In genomic region chr17:47150636-47151035, GRCm38 (mm10) we compare ENCODE assay signal across 13 mouse cellular contexts.
DNase-seq lines count a peak whose midpoint lies in the region; ATAC-seq and TF ChIP-seq lines count a peak whose summit lies in the region.
"Had no signal": no experiment of that assay in that cellular context is flagged by ENCODE, and none has a peak within 500 bp of the region (broad histone marks: within the 10 kb centered on the region; RNA-seq: fewer than 3 reads in every experiment).

No protein-coding gene starts in this region.

- no peak overlapping the region for H3K4me3 ChIP-seq in heart, embryonic 14.5 days (ENCODE audit: control insufficient read depth in 1 of 2, insufficient read depth in 1 of 2, low read depth in 1 of 2, low read length in 2 of 2)
- H3K4me3 ChIP-seq in liver, embryonic 12.5 days: no peak overlapping the region
- no peak overlapping the region for H3K4me3 ChIP-seq in liver, postnatal 0 days (ENCODE audit: low read depth, low read length)
- no peak overlapping the region for H3K4me3 ChIP-seq in forebrain, embryonic 16.5 days (replicated peaks; ENCODE audit: low read length)
- no peak overlapping the region for H3K4me3 ChIP-seq in midbrain, embryonic 16.5 days (ENCODE audit: low read depth, low read length)

- no peak for TF ChIP-seq EP300 in liver, postnatal 0 days (IDR thresholded peaks at IDR 0.05; ENCODE audit: low read depth)

- H3K27me3 ChIP-seq in heart, embryonic 14.5 days (ENCODE audit: control insufficient read depth, insufficient read depth, low read length): no peaks in the 10 kb centered on the region
- no peaks in the 10 kb centered on the region for H3K27me3 ChIP-seq in liver, embryonic 12.5 days (replicated peaks)
- H3K27me3 ChIP-seq in liver, postnatal 0 days (ENCODE audit: insufficient read depth, low read length): no peaks in the 10 kb centered on the region
- H3K27me3 ChIP-seq in forebrain, embryonic 16.5 days (replicated peaks; ENCODE audit: control insufficient read depth, insufficient read depth, low read length): no peaks in the 10 kb centered on the region
- H3K27me3 ChIP-seq in midbrain, embryonic 16.5 days (ENCODE audit: control insufficient read depth, insufficient read depth, low read depth, low read length): no peaks in the 10 kb centered on the region
- H3K27me3 ChIP-seq: limb, embryonic 13.5 days had no signal

- WGBS in heart, embryonic 14.5 days: 72% methylated on average over 6 of the region's 6 CpGs
- 55% methylated on average over 6 of the region's 6 CpGs for WGBS in liver, embryonic 12.5 days (ENCODE audit: insufficient replicate concordance)
- 73% methylated on average over 6 of the region's 6 CpGs for WGBS in liver, postnatal 0 days (ENCODE audit: insufficient replicate concordance)
- 90% methylated on average over 6 of the region's 6 CpGs for WGBS in forebrain, embryonic 16.5 days
- 85% methylated on average over 6 of the region's 6 CpGs for WGBS in midbrain, embryonic 16.5 days

- peak overlapping the region; percentile 69 for H3K4me2 ChIP-seq in heart, embryonic 14.5 days (ENCODE audit: low read length)
- peak overlapping the region; percentile 38; the same call in 1 of the 2 replicates for H3K4me2 ChIP-seq in liver, embryonic 12.5 days
- no peak overlapping the region for H3K4me2 ChIP-seq in liver, postnatal 0 days (ENCODE audit: low read depth, low read length)
- H3K4me2 ChIP-seq in forebrain, embryonic 16.5 days (ENCODE audit: low read length): no peak overlapping the region; the same call in 1 of the 2 replicates
- peak overlapping the region; percentile 43 for H3K4me2 ChIP-seq in midbrain, embryonic 16.5 days (ENCODE audit: low read length)

- H3K27ac ChIP-seq in heart, embryonic 14.5 days (replicated peaks in 1 of 2; ENCODE audit: control insufficient read depth in 1 of 2, insufficient read depth in 1 of 2, low read depth in 2 of 2, low read length in 2 of 2): peak overlapping the region in 1 of 2 experiments; percentile 67; a peak in 2 of 4 replicates
- no peak overlapping the region for H3K27ac ChIP-seq in liver, embryonic 12.5 days
- H3K27ac ChIP-seq in liver, postnatal 0 days (ENCODE audit: low read depth): no peak overlapping the region
- H3K27ac ChIP-seq in forebrain, embryonic 16.5 days (ENCODE audit: low read length): peak overlapping the region; percentile 84
- peak overlapping the region; percentile 84 for H3K27ac ChIP-seq in midbrain, embryonic 16.5 days (ENCODE audit: low read length)
- H3K27ac ChIP-seq: gastrocnemius, adult 2 months had no signal

- no peak for DNase-seq in heart, postnatal 14 days
- no peak for DNase-seq in liver, postnatal 0 days
- no peak for DNase-seq in T-cell, adult 2 months (ENCODE audit: low spot score)
- no peak for DNase-seq in ovary, postnatal 10 days (ENCODE audit: low spot score)
- DNase-seq: embryo, embryonic 11 days; gastrocnemius, adult 2 months; kidney, adult 2 months; thymus, postnatal 4 days had no signal

- no peaks in the 10 kb centered on the region for H3K9me3 ChIP-seq in heart, embryonic 14.5 days (ENCODE audit: control insufficient read depth, low read length)
- H3K9me3 ChIP-seq in liver, embryonic 12.5 days (replicated peaks): no peaks in the 10 kb centered on the region
- H3K9me3 ChIP-seq in liver, postnatal 0 days (ENCODE audit: low read length): no peaks in the 10 kb centered on the region
- H3K9me3 ChIP-seq in forebrain, embryonic 16.5 days (ENCODE audit: control insufficient read depth, low read length): no peaks in the 10 kb centered on the region
- no peaks in the 10 kb centered on the region for H3K9me3 ChIP-seq in midbrain, embryonic 16.5 days (replicated peaks; ENCODE audit: control insufficient read depth, low read length, poor library complexity, severe bottlenecking)
- H3K9me3 ChIP-seq: limb, embryonic 13.5 days had no signal

- H3K36me3 ChIP-seq in heart, embryonic 14.5 days (ENCODE audit: control insufficient read depth, insufficient read depth, low read length): peaks cover 9% of the 10 kb centered on the region
- no peaks in the 10 kb centered on the region for H3K36me3 ChIP-seq in liver, embryonic 12.5 days
- no peaks in the 10 kb centered on the region for H3K36me3 ChIP-seq in liver, postnatal 0 days (replicated peaks; ENCODE audit: insufficient read depth, low read length)
- no peaks in the 10 kb centered on the region for H3K36me3 ChIP-seq in forebrain, embryonic 16.5 days (ENCODE audit: control insufficient read depth, insufficient read depth)
- H3K36me3 ChIP-seq in midbrain, embryonic 16.5 days (ENCODE audit: control insufficient read depth, insufficient read depth, low read length): no peaks in the 10 kb centered on the region

- H3K9ac ChIP-seq in heart, embryonic 14.5 days (ENCODE audit: low read length): peak overlapping the region; percentile 65; the same call in 1 of the 2 replicates
- no peak overlapping the region for H3K9ac ChIP-seq in liver, embryonic 12.5 days
- H3K9ac ChIP-seq in liver, postnatal 0 days (replicated peaks): no peak overlapping the region
- no peak overlapping the region; the same call in 1 of the 2 replicates for H3K9ac ChIP-seq in forebrain, embryonic 16.5 days (replicated peaks; ENCODE audit: low read depth, low read length)
- H3K9ac ChIP-seq in midbrain, embryonic 16.5 days (ENCODE audit: low read depth, low read length): no peak overlapping the region
- H3K9ac ChIP-seq: limb, embryonic 13.5 days had no signal

- TF ChIP-seq CTCF in liver, postnatal 0 days (IDR thresholded peaks at IDR 0.05; ENCODE audit: low read depth): no peak

- peaks cover 16 to 28% of the 10 kb centered on the region in 2 experiments for H3K4me1 ChIP-seq in heart, embryonic 14.5 days (ENCODE audit: control insufficient read depth in 2 of 2, insufficient read depth in 2 of 2, low read length in 2 of 2)
- peaks cover 34% of the 10 kb centered on the region for H3K4me1 ChIP-seq in liver, embryonic 12.5 days
- H3K4me1 ChIP-seq in liver, postnatal 0 days (ENCODE audit: insufficient read depth): peaks cover 3% of the 10 kb centered on the region; the same call in 1 of the 2 replicates
- peaks cover 31% of the 10 kb centered on the region for H3K4me1 ChIP-seq in forebrain, embryonic 16.5 days (replicated peaks; ENCODE audit: control insufficient read depth, insufficient read depth, low read length)
- H3K4me1 ChIP-seq in midbrain, embryonic 16.5 days (ENCODE audit: control insufficient read depth, insufficient read depth, low read length): peaks cover 24% of the 10 kb centered on the region

- intact Hi-C loops in heart, postnatal 14 days (cut with DNase I): no loop called here

- no peak for ATAC-seq in heart, embryonic 14.5 days (ENCODE audit: insufficient number of reproducible peaks, insufficient read depth, low FRiP score, low read depth)
- ATAC-seq in liver, embryonic 12.5 days: no peak
- ATAC-seq in liver, postnatal 0 days: no peak
- no peak for ATAC-seq in forebrain, embryonic 16.5 days
- ATAC-seq in midbrain, embryonic 16.5 days: no peak

Comparison
In these comparisons a context has a peak if more than half of its experiments do, and no peak if none do; other contexts are left out.
1. H3K4me2 ChIP-seq: peak in heart, embryonic 14.5 days (single experiment), liver, embryonic 12.5 days (single experiment) and midbrain, embryonic 16.5 days (single experiment); none in liver, postnatal 0 days (single experiment) and forebrain, embryonic 16.5 days (single experiment).
2. H3K27ac ChIP-seq: peak in forebrain, embryonic 16.5 days (single experiment) and midbrain, embryonic 16.5 days (single experiment); none in liver, embryonic 12.5 days (single experiment) and liver, postnatal 0 days (single experiment).